Mouse (Mus musculus): ENCODE data around the gene Ptprs.

Ptprs gene

GRCm38 (mm10) chr17:56490438-56491152, 14.3 kb upstream of the Ptprs start:
- peak; percentile 25 for DNase-seq

GRCm38 (mm10) chr17:56488028-56488427, 11.7 kb upstream of the Ptprs start:
- peak; percentile 47 for DNase-seq

GRCm38 (mm10) chr17:56487441-56487888, 11.2 kb upstream of the Ptprs start:
- DNase-seq, result peak; percentile 53

- no peak for DNase-seq
Measured at GRCm38 (mm10) chr17:56485926-56486325, 9.6 kb upstream of the Ptprs start.

GRCm38 (mm10) chr17:56485118-56485517, 8.8 kb upstream of the Ptprs start:
- DNase-seq, result no peak

- DNase-seq, result no peak
Measured at GRCm38 (mm10) chr17:56482671-56483070, 6.4 kb upstream of the Ptprs start.

- peak; percentile 65 for DNase-seq
Measured at GRCm38 (mm10) chr17:56479358-56479757, 3.1 kb upstream of the Ptprs start.

- no peak for DNase-seq
Measured at GRCm38 (mm10) chr17:56478191-56478611, 1.9 kb upstream of the Ptprs start.

- no peak for DNase-seq
Measured at GRCm38 (mm10) chr17:56477191-56477818, 1.0 kb upstream of the Ptprs start.

GRCm38 (mm10) chr17:56475584-56476401, 490 bp downstream of the Ptprs start:
- DNase-seq, result peak; percentile 78

- peak; percentile 66 for DNase-seq
Measured at GRCm38 (mm10) chr17:56474831-56475581, 1.3 kb downstream of the Ptprs start.

GRCm38 (mm10) chr17:56474311-56474830, 1.9 kb downstream of the Ptprs start:
- DNase-seq, result peak; percentile 29

- DNase-seq, result no peak
Measured at GRCm38 (mm10) chr17:56473611-56473905, 2.7 kb downstream of the Ptprs start.

GRCm38 (mm10) chr17:56472733-56473610, 3.3 kb downstream of the Ptprs start:
- DNase-seq, result peak; percentile 69

- DNase-seq, result no peak
Measured at GRCm38 (mm10) chr17:56472121-56472520, 4.2 kb downstream of the Ptprs start.

GRCm38 (mm10) chr17:56471136-56471535, 5.1 kb downstream of the Ptprs start:
- DNase-seq, result no peak

- no peak for DNase-seq
Measured at GRCm38 (mm10) chr17:56470571-56470970, 5.7 kb downstream of the Ptprs start.

GRCm38 (mm10) chr17:56470001-56470436, 6.3 kb downstream of the Ptprs start:
- DNase-seq, result no peak

GRCm38 (mm10) chr17:56469275-56469674, 7.0 kb downstream of the Ptprs start:
- no peak for DNase-seq

- peak; percentile 52 for DNase-seq
Measured at GRCm38 (mm10) chr17:56468870-56469269, 7.4 kb downstream of the Ptprs start.

- no peak for DNase-seq
Measured at GRCm38 (mm10) chr17:56468380-56468779, 7.9 kb downstream of the Ptprs start.

GRCm38 (mm10) chr17:56467456-56467884, 8.8 kb downstream of the Ptprs start:
- peak; percentile 60 for DNase-seq
